Mouse (Mus musculus) cerebellum, adult 18-20 months (tissue): ENCODE results near the gene Sorcs1.

Source experiments
- DNase-seq, 2 experiments: peaks; one replicate each; pipeline ENCODE4 v3.0.0; 2021

Gene Sorcs1

GRCm38 (mm10) chr19:50410561-50410960 lies 267.9 kb downstream of the Sorcs1 start:
- DNase-seq, result no peak

GRCm38 (mm10) chr19:50398341-50398740 lies 280.1 kb downstream of the Sorcs1 start:
- DNase-seq, result peak; percentile 6 to 13

GRCm38 (mm10) chr19:50395731-50396130 lies 282.7 kb downstream of the Sorcs1 start:
- peak in 1 of 2 experiments; percentile 2 for DNase-seq

GRCm38 (mm10) chr19:50394101-50394500 lies 284.3 kb downstream of the Sorcs1 start:
- DNase-seq, result no peak

- DNase-seq, result no peak
These were observed 288.4 kb downstream of the Sorcs1 start for GRCm38 (mm10) chr19:50389925-50390552.

- no peak for DNase-seq
These were observed 299.5 kb downstream of the Sorcs1 start for GRCm38 (mm10) chr19:50378901-50379300.

GRCm38 (mm10) chr19:50374751-50375150 lies 303.7 kb downstream of the Sorcs1 start:
- no peak for DNase-seq

GRCm38 (mm10) chr19:50366446-50366845 lies 312.0 kb downstream of the Sorcs1 start:
- DNase-seq, result no peak

- DNase-seq, result no peak
These were observed 315.6 kb downstream of the Sorcs1 start for GRCm38 (mm10) chr19:50362655-50363500.

GRCm38 (mm10) chr19:50358561-50358960 lies 319.9 kb downstream of the Sorcs1 start:
- no peak for DNase-seq

- DNase-seq, result no peak
These were observed 339.2 kb downstream of the Sorcs1 start for GRCm38 (mm10) chr19:50339211-50339610.

- no peak for DNase-seq
These were observed 341.7 kb downstream of the Sorcs1 start for GRCm38 (mm10) chr19:50336751-50337150.

- DNase-seq, result no peak
These were observed 347.3 kb downstream of the Sorcs1 start for GRCm38 (mm10) chr19:50331136-50331535.

- peak in 1 of 2 experiments; percentile 7 for DNase-seq
These were observed 350.6 kb downstream of the Sorcs1 start for GRCm38 (mm10) chr19:50327804-50328203.

- no peak for DNase-seq
These were observed 352.3 kb downstream of the Sorcs1 start for GRCm38 (mm10) chr19:50326151-50326550.

- DNase-seq, result peak; percentile 16 to 17
These were observed 352.8 kb downstream of the Sorcs1 start for GRCm38 (mm10) chr19:50325686-50326085.

GRCm38 (mm10) chr19:50307046-50307445 lies 371.4 kb downstream of the Sorcs1 start:
- DNase-seq, result no peak

GRCm38 (mm10) chr19:50294205-50294604 lies 384.2 kb downstream of the Sorcs1 start:
- no peak for DNase-seq

- peak; percentile 3 to 17 for DNase-seq
These were observed 414.0 kb downstream of the Sorcs1 start for GRCm38 (mm10) chr19:50264450-50264849.

- peak; percentile 22 to 46 for DNase-seq
These were observed 419.6 kb downstream of the Sorcs1 start for GRCm38 (mm10) chr19:50258718-50259413.

- DNase-seq, result no peak
These were observed 458.0 kb downstream of the Sorcs1 start for GRCm38 (mm10) chr19:50220476-50220875.

GRCm38 (mm10) chr19:50214466-50215228 lies 463.8 kb downstream of the Sorcs1 start:
- no peak for DNase-seq

GRCm38 (mm10) chr19:50210456-50210855 lies 468.0 kb downstream of the Sorcs1 start:
- no peak for DNase-seq
